Mouse (Mus musculus) myocyte (in vitro differentiated cells): Measurements from ENCODE around the gene Ttc29. TPM values are rescaled to one million over a fixed set of nuclear protein-coding genes. Genes with fewer than 3 reads are reported as not detected.

Experiments
- H3K27me3 ChIP-seq: one replicate; pipeline ENCODE4 v1.6.1; 2011; ENCODE audit not compliant: control insufficient read depth, insufficient read depth, insufficient read length
- H3K36me3 ChIP-seq: one replicate; pipeline ENCODE4 v1.6.1; 2011; ENCODE audit not compliant: control insufficient read depth, insufficient read depth
- H3K4me2 ChIP-seq: one replicate; pipeline ENCODE4 v1.6.1; 2011; ENCODE audit warnings: low read depth, control low read depth
- H3K4me3 ChIP-seq: one replicate; pipeline ENCODE4 v1.5.1; 2011; ENCODE audit warnings: mild to moderate bottlenecking, control low read depth, moderate library complexity
- H3K79me2 ChIP-seq: one replicate; pipeline ENCODE4 v1.6.1; 2011; ENCODE audit not compliant: control insufficient read depth, insufficient read depth
- H3ac ChIP-seq: one replicate; pipeline ENCODE4 v1.6.1; 2011; ENCODE audit not compliant: control insufficient read depth, insufficient read length
- CEBPB ChIP-seq: IDR thresholded peaks from 2 replicates; pipeline ENCODE4 v1.6.1; 2011; ENCODE audit warnings: mild to moderate bottlenecking, moderate library complexity; ENCODE audit not compliant: poor library complexity, insufficient read depth, severe bottlenecking
- E2F4 ChIP-seq: IDR thresholded peaks from one replicate; pipeline ENCODE4 v1.6.1; 2011; ENCODE audit warnings: mild to moderate bottlenecking, control low read depth, moderate library complexity; ENCODE audit not compliant: insufficient read depth
- MAX ChIP-seq: IDR thresholded peaks from one replicate; pipeline ENCODE4 v1.6.1; 2011; ENCODE audit warnings: low read depth, mild to moderate bottlenecking, control low read depth
- MYOD1 ChIP-seq, 3 experiments: IDR thresholded peaks; one replicate each; pipeline ENCODE4 v1.6.1; 2011; ENCODE audit warnings: control low read depth in 2 of 3, low read depth in 2 of 3, mild to moderate bottlenecking in 2 of 3, moderate library complexity in 1 of 3; ENCODE audit not compliant: insufficient read length in 2 of 3, control insufficient read depth in 1 of 3
- MYOG ChIP-seq, 3 experiments: IDR thresholded peaks; one replicate each; pipeline ENCODE4 v1.6.1; 2011; ENCODE audit warnings: control low read depth in 2 of 3, low read depth in 2 of 3, mild to moderate bottlenecking in 2 of 3; ENCODE audit not compliant: insufficient read length in 2 of 3, control insufficient read depth in 1 of 3, insufficient read depth in 1 of 3
- POLR2A ChIP-seq: IDR thresholded peaks from one replicate; pipeline ENCODE4 v1.6.1; 2011; ENCODE audit warnings: low read depth, mild to moderate bottlenecking, control low read depth, moderate library complexity; ENCODE audit not compliant: insufficient read length
- POLR2AphosphoS2 ChIP-seq: IDR thresholded peaks from one replicate; pipeline ENCODE4 v1.6.1; 2011; ENCODE audit warnings: low read depth, control low read depth; ENCODE audit not compliant: insufficient read length
- REST ChIP-seq: IDR thresholded peaks from one replicate; pipeline ENCODE4 v1.6.1; 2011; ENCODE audit warnings: mild to moderate bottlenecking, control low read depth, moderate library complexity; ENCODE audit not compliant: insufficient read depth, insufficient read length
- SRF ChIP-seq: IDR thresholded peaks from one replicate; pipeline ENCODE4 v1.6.1; 2011; ENCODE audit warnings: low read depth; ENCODE audit not compliant: control insufficient read depth, insufficient read length
- TCF12 ChIP-seq: IDR thresholded peaks from one replicate; pipeline ENCODE4 v1.6.1; 2011; ENCODE audit warnings: mild to moderate bottlenecking, control low read depth; ENCODE audit not compliant: poor library complexity, insufficient read depth, severe bottlenecking
- TCF3 ChIP-seq: IDR thresholded peaks from one replicate; pipeline ENCODE4 v1.6.1; 2011; ENCODE audit warnings: low read depth, control low read depth; ENCODE audit not compliant: insufficient read length
- USF1 ChIP-seq: IDR thresholded peaks from one replicate; pipeline ENCODE4 v1.6.1; 2011; ENCODE audit warnings: low read depth, mild to moderate bottlenecking, control low read depth, moderate library complexity
- polyA plus RNA-seq: library from polyadenylated mRNA; unstranded; fragments of >200 nt; fragmentation: generic; extraction: Trizol; gene quantifications from one replicate; pipeline ENCODE4 v1.2.1, GENCODE M21; 2012; ENCODE audit warnings: missing spikeins

Ttc29 gene
- polyA plus RNA-seq, 1 experiment = not detected

DNA sequence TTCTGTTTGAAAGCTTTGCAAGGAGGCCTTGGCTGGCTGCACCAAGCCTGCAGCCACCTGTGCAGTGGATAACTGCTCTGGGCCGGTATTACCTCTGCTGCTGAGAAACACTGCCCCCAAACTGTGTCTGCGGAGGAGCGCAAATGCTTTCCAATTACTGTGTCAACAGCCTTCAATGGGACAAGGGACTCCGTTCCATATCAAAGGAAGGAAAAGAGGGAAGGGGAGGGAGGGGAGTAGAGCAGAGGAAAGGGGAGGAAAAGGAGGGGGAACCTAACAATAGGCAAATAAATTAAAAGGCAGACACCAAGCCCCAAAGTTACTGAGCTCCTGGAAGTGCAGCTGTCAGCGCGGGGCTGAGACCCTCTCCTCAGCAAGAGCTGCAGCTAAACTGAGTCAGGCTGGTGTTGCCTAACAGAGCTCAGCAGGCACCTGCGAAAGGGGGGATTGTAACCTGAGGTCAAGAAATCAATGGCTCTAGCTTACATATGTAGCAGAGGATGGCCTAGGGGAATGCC, 54.9 kb downstream of the Ttc29 start:
- Histone ChIP-seq H3K36me3 (no peaks in the 10 kb centered on the region), H3K4me2 (no peak overlapping the region), H3K79me2 (no peaks in the 10 kb centered on the region), H3ac (no peak overlapping the region), H3K27me3 (peaks cover 4% of the 10 kb centered on the region), H3K4me3 (no peak overlapping the region)
- no peak for TF ChIP-seq CEBPB
- no peak for TF ChIP-seq POLR2AphosphoS2
- TF ChIP-seq TCF12 = no peak
- TF ChIP-seq SRF = no peak
- no peak for TF ChIP-seq TCF3
- no peak for TF ChIP-seq MYOD1 (IDR thresholded peaks at IDR 0.05; ENCODE audit: control insufficient read depth in 1 of 3, insufficient read length in 2 of 3, low read depth in 2 of 3)
- TF ChIP-seq E2F4 = no peak
- no peak for TF ChIP-seq MAX

DNA sequence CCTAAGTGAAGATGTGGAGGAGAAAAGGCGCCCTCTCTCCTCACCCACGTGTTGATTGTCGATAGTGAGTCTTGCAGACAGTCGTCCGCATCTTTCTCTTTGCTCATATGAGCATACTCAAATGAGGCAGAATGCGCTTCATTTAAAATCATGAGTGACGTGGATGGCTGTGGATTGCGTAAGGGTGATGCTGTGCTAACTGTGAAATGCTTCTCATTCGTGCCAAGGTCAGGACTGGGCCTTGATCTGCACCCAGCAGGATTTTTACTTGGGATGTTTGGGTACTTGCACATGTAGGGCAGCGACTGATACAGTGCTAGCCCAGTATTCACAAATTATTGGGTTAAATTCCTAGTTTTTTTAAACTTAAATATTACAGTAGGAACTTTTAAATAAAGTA, 56.2 kb downstream of the Ttc29 start:
- Histone ChIP-seq H3K79me2 (no peaks in the 10 kb centered on the region), H3K27me3 (no peaks in the 10 kb centered on the region), H3K4me2 (no peak overlapping the region), H3ac (no peak overlapping the region), H3K4me3 (no peak overlapping the region), H3K36me3 (no peaks in the 10 kb centered on the region)
- no peak for TF ChIP-seq TCF12

DNA sequence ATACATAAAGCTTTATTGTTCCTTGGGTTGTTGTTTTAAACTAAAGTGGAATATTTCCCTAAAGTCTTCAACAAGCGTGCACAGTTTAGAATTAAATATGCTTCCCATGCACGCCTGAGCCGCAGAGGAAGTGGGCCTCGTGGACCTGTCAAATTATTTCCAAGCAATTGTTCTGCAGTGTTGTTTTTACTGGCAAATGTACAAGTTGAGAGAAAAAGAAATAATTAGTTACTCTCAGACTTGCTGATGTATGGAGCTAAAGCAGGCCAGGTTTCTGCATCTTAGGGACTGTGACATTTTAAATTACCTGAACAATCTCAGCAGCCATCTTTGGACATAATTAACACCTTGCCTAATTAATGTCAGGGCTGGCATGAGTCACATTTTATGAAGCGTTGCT, 58.3 kb downstream of the Ttc29 start:
- H3K4me3 ChIP-seq = no peak overlapping the region
- H3K4me2 ChIP-seq = no peak overlapping the region
- H3ac ChIP-seq = no peak overlapping the region
- H3K27me3 ChIP-seq = no peaks in the 10 kb centered on the region
- no peaks in the 10 kb centered on the region for H3K36me3 ChIP-seq
- TF ChIP-seq MAX (no peak), POLR2AphosphoS2 (no peak)
- H3K79me2 ChIP-seq = no peaks in the 10 kb centered on the region

DNA sequence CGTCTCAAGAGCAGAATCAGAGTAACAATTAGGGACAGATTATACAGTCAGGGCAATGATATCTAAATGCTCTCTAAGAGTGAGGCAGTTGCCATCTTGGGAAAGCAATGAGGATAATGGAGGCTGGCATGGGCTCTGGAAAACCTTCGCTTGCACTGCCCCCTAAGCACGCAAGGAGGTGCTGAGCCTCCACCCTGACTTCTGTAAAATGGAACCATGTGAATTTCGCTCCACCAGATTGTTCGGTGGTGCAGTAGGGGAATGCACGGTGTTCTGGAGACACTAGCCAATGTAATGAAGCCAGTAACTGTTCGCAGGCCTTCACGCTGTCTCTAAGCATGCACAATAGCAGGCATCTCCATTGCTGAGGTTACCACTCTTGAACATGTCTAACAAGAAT, 63.0 kb downstream of the Ttc29 start:
- TF ChIP-seq POLR2AphosphoS2 = no peak
- TF ChIP-seq SRF = no peak
- TF ChIP-seq TCF3 = no peak
- TF ChIP-seq USF1 = no peak
- TF ChIP-seq TCF12 = no peak
- TF ChIP-seq MAX = no peak
- no peak for TF ChIP-seq REST
- TF ChIP-seq POLR2A = no peak
- TF ChIP-seq MYOD1 (IDR thresholded peaks at IDR 0.05; ENCODE audit: control insufficient read depth in 1 of 3, insufficient read length in 2 of 3, low read depth in 2 of 3) = no peak
- TF ChIP-seq CEBPB = no peak
- no peak for TF ChIP-seq MYOG (IDR thresholded peaks at IDR 0.05; ENCODE audit: control insufficient read depth in 1 of 3, insufficient read depth in 1 of 3, insufficient read length in 2 of 3, low read depth in 2 of 3)
- no peak for TF ChIP-seq E2F4
- Histone ChIP-seq H3K27me3 (no peaks in the 10 kb centered on the region), H3K79me2 (no peaks in the 10 kb centered on the region), H3K4me3 (no peak overlapping the region), H3K36me3 (no peaks in the 10 kb centered on the region), H3ac (no peak overlapping the region), H3K4me2 (no peak overlapping the region)

DNA sequence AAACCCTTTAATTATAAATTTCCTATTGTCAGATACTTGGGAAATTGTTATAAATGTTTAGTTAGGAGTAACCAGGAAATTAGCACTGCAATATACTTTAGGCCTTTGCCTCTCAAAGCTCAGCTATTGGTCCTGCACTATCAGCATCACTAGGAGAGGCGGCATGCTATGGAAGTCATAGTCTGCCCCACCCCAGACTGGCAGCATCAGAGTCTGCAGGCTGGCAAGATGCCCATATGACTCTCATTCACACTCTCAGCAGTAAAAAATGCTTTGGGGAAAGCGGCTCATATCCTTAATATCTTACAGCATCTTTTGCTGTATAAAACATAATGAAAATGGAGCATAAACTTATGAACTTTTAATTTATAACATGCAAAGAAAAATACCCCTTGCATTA, 64.3 kb downstream of the Ttc29 start:
- no peak for TF ChIP-seq MAX
- no peak for TF ChIP-seq MYOG (IDR thresholded peaks at IDR 0.05; ENCODE audit: control insufficient read depth in 1 of 3, insufficient read depth in 1 of 3, insufficient read length in 2 of 3, low read depth in 2 of 3)
- no peak for TF ChIP-seq USF1
- no peak for TF ChIP-seq CEBPB
- TF ChIP-seq SRF = no peak
- no peak for TF ChIP-seq MYOD1 (IDR thresholded peaks at IDR 0.05; ENCODE audit: control insufficient read depth in 1 of 3, insufficient read length in 2 of 3, low read depth in 2 of 3)
- no peak for TF ChIP-seq POLR2A
- no peak for TF ChIP-seq TCF12
- no peak for TF ChIP-seq REST
- no peak for TF ChIP-seq E2F4
- TF ChIP-seq POLR2AphosphoS2 = no peak
- no peak overlapping the region for H3K4me3 ChIP-seq
- no peak overlapping the region for H3ac ChIP-seq
- H3K4me2 ChIP-seq = no peak overlapping the region
- no peaks in the 10 kb centered on the region for H3K27me3 ChIP-seq
- no peaks in the 10 kb centered on the region for H3K36me3 ChIP-seq
- H3K79me2 ChIP-seq = no peaks in the 10 kb centered on the region
